Mouse (Mus musculus): ENCODE measurements at regions not wholly inside any gene's neighbourhood (a gene's known extent, or its start where the extent isn't known, plus 50 kb on each side); places are given as distances from the start of the nearest gene placed in this dataset.

GRCm38 (mm10) chr3:52559481-52559880 lies 291.3 kb downstream of the Foxo1 start:
- no peak overlapping the region for H3K27ac ChIP-seq (ENCODE audit: low read depth, low read length)

DNA sequence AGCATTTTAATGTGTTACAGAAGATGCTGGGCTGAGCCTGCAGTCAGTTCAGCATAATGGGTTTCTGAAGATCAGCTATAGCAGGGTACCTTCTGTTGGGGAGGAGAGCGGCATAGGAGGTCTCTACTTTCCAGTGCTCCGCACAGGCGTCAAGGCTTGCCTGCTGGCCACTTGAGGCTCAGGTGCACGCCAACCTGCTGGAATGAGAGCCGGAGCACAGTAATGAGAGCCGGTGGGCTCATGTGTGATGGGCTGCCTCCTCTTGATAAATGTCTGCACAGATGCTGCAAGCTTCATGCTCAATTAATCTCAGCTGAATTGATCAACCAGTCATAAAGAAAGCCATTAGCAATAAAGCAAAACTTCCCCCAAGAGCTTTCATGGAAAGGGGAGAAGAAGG lies 290.6 kb downstream of the Foxo1 start:
- WGBS, result 54% methylated on average over 6 of the region's 6 CpGs
- Histone ChIP-seq H3K4me2 (replicated peaks; ENCODE audit: low read depth, low read length) (no peak overlapping the region), H3K4me1 (replicated peaks; ENCODE audit: control insufficient read depth, insufficient read depth, low read length) (no peaks in the 10 kb centered on the region), H3K27me3 (ENCODE audit: control insufficient read depth, insufficient read depth, low read length) (no peaks in the 10 kb centered on the region), H3K27ac (ENCODE audit: low read depth, low read length) (no peak overlapping the region), H3K4me3 (ENCODE audit: low read depth, low read length) (no peak overlapping the region), H3K9ac (ENCODE audit: low read depth, low read length) (no peak overlapping the region), H3K9me3 (ENCODE audit: control insufficient read depth, low read length) (no peaks in the 10 kb centered on the region), H3K36me3 (ENCODE audit: control insufficient read depth, insufficient read depth, low read length) (no peaks in the 10 kb centered on the region)
- ATAC-seq (ENCODE audit: low FRiP score) (peak; percentile 85), DNase-seq (ENCODE audit: low spot score) (peak; percentile 47)

More at GRCm38 (mm10) chr3:52559481-52559880, 291.3 kb downstream of the Foxo1 start:
- 70% methylated on average over 10 of the region's 10 CpGs for WGBS
- Histone ChIP-seq H3K36me3 (ENCODE audit: control insufficient read depth, insufficient read depth, low read length) (no peaks in the 10 kb centered on the region), H3K4me3 (ENCODE audit: low read depth, low read length) (no peak overlapping the region), H3K9me3 (ENCODE audit: control insufficient read depth, low read length) (no peaks in the 10 kb centered on the region), H3K9ac (ENCODE audit: low read depth, low read length) (no peak overlapping the region), H3K4me1 (replicated peaks; ENCODE audit: control insufficient read depth, insufficient read depth, low read length) (no peaks in the 10 kb centered on the region), H3K27me3 (ENCODE audit: control insufficient read depth, insufficient read depth, low read length) (no peaks in the 10 kb centered on the region), H3K4me2 (replicated peaks; ENCODE audit: low read depth, low read length) (no peak overlapping the region)
- DNase-seq (ENCODE audit: low spot score), result peak; percentile 15
- ATAC-seq (ENCODE audit: low FRiP score), result no peak

- no peak overlapping the region for H3K27ac ChIP-seq (ENCODE audit: low read depth, low read length)
- ATAC-seq (ENCODE audit: low FRiP score), result no peak
Measured at GRCm38 (mm10) chr3:52557296-52557695, 289.2 kb downstream of the Foxo1 start.

DNA sequence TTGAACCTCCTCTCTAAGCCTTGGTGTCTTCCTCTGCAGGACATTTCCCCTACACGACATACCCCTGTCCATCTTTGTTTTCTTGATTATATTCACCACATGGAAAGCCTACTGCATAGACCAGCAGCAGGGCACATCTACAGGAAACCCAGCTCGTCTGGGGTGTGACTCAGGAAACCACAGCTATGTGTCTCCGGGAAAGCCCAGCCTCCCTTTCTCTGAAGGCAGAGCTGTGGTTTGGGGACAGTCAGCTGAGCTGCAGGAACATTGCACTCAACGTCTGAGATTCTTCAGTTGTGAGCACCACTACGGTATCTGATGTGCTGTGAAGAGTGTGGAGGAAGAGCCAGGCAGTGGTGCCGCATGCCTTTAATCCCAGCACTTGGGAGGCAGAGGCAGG lies 286.9 kb downstream of the Foxo1 start:
- no peaks in the 10 kb centered on the region for H3K9me3 ChIP-seq (ENCODE audit: control insufficient read depth, low read length)
- no peaks in the 10 kb centered on the region for H3K36me3 ChIP-seq (ENCODE audit: control insufficient read depth, insufficient read depth, low read length)
- H3K27ac ChIP-seq (ENCODE audit: low read depth, low read length), result no peak overlapping the region
- DNase-seq (ENCODE audit: low spot score), result no peak
- H3K9ac ChIP-seq (ENCODE audit: low read depth, low read length), result no peak overlapping the region
- no peak overlapping the region for H3K4me2 ChIP-seq (replicated peaks; ENCODE audit: low read depth, low read length)
- 83% methylated on average over 6 of the region's 6 CpGs for WGBS
- H3K4me3 ChIP-seq (ENCODE audit: low read depth, low read length), result no peak overlapping the region
- no peak for ATAC-seq (ENCODE audit: low FRiP score)
- H3K4me1 ChIP-seq (replicated peaks; ENCODE audit: control insufficient read depth, insufficient read depth, low read length), result no peaks in the 10 kb centered on the region
- H3K27me3 ChIP-seq (ENCODE audit: control insufficient read depth, insufficient read depth, low read length), result no peaks in the 10 kb centered on the region

More at GRCm38 (mm10) chr3:52557296-52557695, 289.2 kb downstream of the Foxo1 start:
- DNase-seq (ENCODE audit: low spot score), result no peak
- whole genome bisulfite sequencing, result 90% methylated on average over 4 of the region's 4 CpGs
- H3K27me3 ChIP-seq (ENCODE audit: control insufficient read depth, insufficient read depth, low read length), result no peaks in the 10 kb centered on the region
- H3K9me3 ChIP-seq (ENCODE audit: control insufficient read depth, low read length), result no peaks in the 10 kb centered on the region
- H3K9ac ChIP-seq (ENCODE audit: low read depth, low read length), result no peak overlapping the region
- no peak overlapping the region for H3K4me2 ChIP-seq (replicated peaks; ENCODE audit: low read depth, low read length)
- H3K4me3 ChIP-seq (ENCODE audit: low read depth, low read length), result no peak overlapping the region
- H3K36me3 ChIP-seq (ENCODE audit: control insufficient read depth, insufficient read depth, low read length), result no peaks in the 10 kb centered on the region
- no peaks in the 10 kb centered on the region for H3K4me1 ChIP-seq (replicated peaks; ENCODE audit: control insufficient read depth, insufficient read depth, low read length)

DNA sequence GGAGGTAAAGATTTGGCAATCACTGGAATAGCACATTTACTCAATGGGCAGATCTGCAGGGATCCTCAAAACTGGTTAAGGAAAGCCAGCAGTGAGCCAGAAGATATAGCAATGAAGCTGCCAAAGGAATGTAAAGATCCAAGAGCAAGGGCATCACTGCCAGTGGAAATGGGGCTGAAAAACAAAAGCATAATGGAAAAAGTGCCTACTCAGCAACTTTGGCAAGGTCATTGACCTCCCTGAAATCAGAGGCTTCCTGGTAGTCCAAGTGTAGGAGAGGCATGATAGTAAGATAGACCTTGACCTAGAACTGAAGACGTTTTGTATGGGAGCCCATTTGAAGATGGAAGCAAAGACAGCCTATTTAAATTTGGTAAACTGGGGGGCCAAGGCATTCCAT lies 286.4 kb downstream of the Foxo1 start:
- no peaks in the 10 kb centered on the region for H3K9me3 ChIP-seq (ENCODE audit: control insufficient read depth, low read length)
- no peak overlapping the region for H3K4me3 ChIP-seq (ENCODE audit: low read depth, low read length)
- no peak overlapping the region for H3K27ac ChIP-seq (ENCODE audit: low read depth, low read length)
- no peaks in the 10 kb centered on the region for H3K36me3 ChIP-seq (ENCODE audit: control insufficient read depth, insufficient read depth, low read length)
- H3K9ac ChIP-seq (ENCODE audit: low read depth, low read length), result no peak overlapping the region
- no peaks in the 10 kb centered on the region for H3K27me3 ChIP-seq (ENCODE audit: control insufficient read depth, insufficient read depth, low read length)
- no peak overlapping the region for H3K4me2 ChIP-seq (replicated peaks; ENCODE audit: low read depth, low read length)
- no peak for ATAC-seq (ENCODE audit: low FRiP score)
- no peak for DNase-seq (ENCODE audit: low spot score)
- H3K4me1 ChIP-seq (replicated peaks; ENCODE audit: control insufficient read depth, insufficient read depth, low read length), result no peaks in the 10 kb centered on the region
- 93% methylated on average over 1 of the region's 1 CpGs for WGBS

DNA sequence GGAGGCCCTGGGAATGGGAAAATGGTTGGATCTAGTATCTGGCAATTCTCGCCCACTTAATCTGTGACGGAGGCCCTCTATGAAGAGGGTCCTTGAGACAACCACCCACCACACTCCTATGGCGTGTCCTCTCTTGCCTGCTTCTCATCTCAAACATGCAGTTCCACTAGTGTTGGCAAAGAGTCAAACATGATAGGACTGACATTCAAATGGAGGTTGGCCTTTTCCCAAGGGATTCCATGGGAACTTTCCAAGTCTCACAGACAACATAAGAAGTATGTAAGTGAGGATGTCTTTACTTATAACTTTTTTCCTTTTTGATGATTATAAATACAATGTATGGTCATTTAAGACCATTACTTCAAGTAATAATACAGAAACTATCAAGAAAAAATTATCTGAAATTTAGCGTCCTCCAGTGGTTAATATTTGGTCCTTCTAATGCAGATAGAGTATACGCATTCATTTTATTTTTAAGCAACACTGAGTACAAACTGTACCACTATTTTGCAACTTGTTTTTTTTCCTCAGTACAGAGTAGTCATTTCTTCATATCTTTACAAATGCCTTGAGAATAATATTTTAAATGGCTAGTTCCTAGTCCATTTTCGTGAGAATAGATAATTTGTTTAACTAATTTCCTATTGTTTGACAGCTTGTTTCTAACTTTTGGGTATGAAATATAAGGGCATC lies 280.2 kb downstream of the Foxo1 start:
- 94% methylated on average over 6 of the region's 6 CpGs for WGBS
- Histone ChIP-seq H3K36me3 (ENCODE audit: control insufficient read depth, insufficient read depth, low read length) (no peaks in the 10 kb centered on the region), H3K27me3 (ENCODE audit: control insufficient read depth, insufficient read depth, low read length) (no peaks in the 10 kb centered on the region), H3K4me1 (replicated peaks; ENCODE audit: control insufficient read depth, insufficient read depth, low read length) (no peaks in the 10 kb centered on the region), H3K27ac (ENCODE audit: low read depth, low read length) (no peak overlapping the region), H3K4me2 (replicated peaks; ENCODE audit: low read depth, low read length) (no peak overlapping the region), H3K9me3 (ENCODE audit: control insufficient read depth, low read length) (no peaks in the 10 kb centered on the region), H3K4me3 (ENCODE audit: low read depth, low read length) (no peak overlapping the region), H3K9ac (ENCODE audit: low read depth, low read length) (no peak overlapping the region)
- DNase-seq (ENCODE audit: low spot score) (no peak), ATAC-seq (ENCODE audit: low FRiP score) (no peak)

GRCm38 (mm10) chr3:52546035-52546434 lies 277.9 kb downstream of the Foxo1 start:
- H3K27me3 ChIP-seq (ENCODE audit: control insufficient read depth, insufficient read depth, low read length), result no peaks in the 10 kb centered on the region
- H3K4me2 ChIP-seq (replicated peaks; ENCODE audit: low read depth, low read length), result no peak overlapping the region
- WGBS, result 94% methylated on average over 5 of the region's 5 CpGs
- DNase-seq (ENCODE audit: low spot score), result no peak
- no peaks in the 10 kb centered on the region for H3K36me3 ChIP-seq (ENCODE audit: control insufficient read depth, insufficient read depth, low read length)
- no peaks in the 10 kb centered on the region for H3K9me3 ChIP-seq (ENCODE audit: control insufficient read depth, low read length)
- H3K9ac ChIP-seq (ENCODE audit: low read depth, low read length), result no peak overlapping the region
- no peak for ATAC-seq (ENCODE audit: low FRiP score)
- no peaks in the 10 kb centered on the region for H3K4me1 ChIP-seq (replicated peaks; ENCODE audit: control insufficient read depth, insufficient read depth, low read length)
- H3K4me3 ChIP-seq (ENCODE audit: low read depth, low read length), result no peak overlapping the region
- H3K27ac ChIP-seq (ENCODE audit: low read depth, low read length), result no peak overlapping the region

DNA sequence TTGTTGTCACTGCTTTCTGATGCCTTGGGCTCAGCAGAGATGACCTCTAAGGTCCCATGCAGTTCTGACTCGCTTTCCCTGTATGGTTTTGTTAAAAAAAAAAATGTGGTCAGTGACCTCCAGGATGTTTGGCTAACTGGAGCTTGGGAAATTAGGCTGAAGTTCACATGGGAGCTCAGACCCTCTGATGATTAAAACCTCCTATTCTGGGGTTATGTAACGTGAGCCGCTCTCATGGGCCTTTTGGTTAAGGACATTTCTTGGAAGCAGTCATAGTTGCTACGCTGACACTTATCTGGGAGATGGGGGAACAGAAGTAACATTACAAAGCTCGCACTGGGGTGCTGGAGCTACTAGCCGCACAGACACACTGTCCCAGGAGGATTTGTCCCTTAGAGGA lies 274.9 kb downstream of the Foxo1 start:
- no peaks in the 10 kb centered on the region for H3K36me3 ChIP-seq (ENCODE audit: control insufficient read depth, insufficient read depth, low read length)
- no peaks in the 10 kb centered on the region; the same call in 1 of the 2 replicates for H3K27me3 ChIP-seq (ENCODE audit: control insufficient read depth, insufficient read depth, low read length)
- no peak overlapping the region for H3K4me3 ChIP-seq (ENCODE audit: low read depth, low read length)
- H3K27ac ChIP-seq (ENCODE audit: low read depth, low read length), result no peak overlapping the region
- DNase-seq (ENCODE audit: low spot score) (no peak), ATAC-seq (ENCODE audit: low FRiP score) (no peak)
- no peak overlapping the region for H3K4me2 ChIP-seq (replicated peaks; ENCODE audit: low read depth, low read length)
- no peaks in the 10 kb centered on the region for H3K9me3 ChIP-seq (ENCODE audit: control insufficient read depth, low read length)
- H3K4me1 ChIP-seq (replicated peaks; ENCODE audit: control insufficient read depth, insufficient read depth, low read length), result no peaks in the 10 kb centered on the region
- WGBS, result 67% methylated on average over 6 of the region's 6 CpGs
- no peak overlapping the region for H3K9ac ChIP-seq (ENCODE audit: low read depth, low read length)

GRCm38 (mm10) chr3:52540862-52541380 lies 272.8 kb downstream of the Foxo1 start:
- no peaks in the 10 kb centered on the region for H3K4me1 ChIP-seq (replicated peaks; ENCODE audit: control insufficient read depth, insufficient read depth, low read length)
- H3K27me3 ChIP-seq (ENCODE audit: control insufficient read depth, insufficient read depth, low read length), result no peaks in the 10 kb centered on the region; the same call in 1 of the 2 replicates
- WGBS, result 36% methylated on average over 9 of the region's 9 CpGs
- H3K4me3 ChIP-seq (ENCODE audit: low read depth, low read length), result no peak overlapping the region
- no peak overlapping the region for H3K27ac ChIP-seq (ENCODE audit: low read depth, low read length)
- no peaks in the 10 kb centered on the region for H3K36me3 ChIP-seq (ENCODE audit: control insufficient read depth, insufficient read depth, low read length)
- no peak overlapping the region for H3K4me2 ChIP-seq (replicated peaks; ENCODE audit: low read depth, low read length)
- H3K9ac ChIP-seq (ENCODE audit: low read depth, low read length), result no peak overlapping the region
- H3K9me3 ChIP-seq (ENCODE audit: control insufficient read depth, low read length), result no peaks in the 10 kb centered on the region
- no peak for DNase-seq (ENCODE audit: low spot score)
- ATAC-seq (ENCODE audit: low FRiP score), result no peak

Data from hindbrain, embryonic 11.5 days (tissue).